Mouse (Mus musculus) gastrocnemius, postnatal 25 days (tissue): Measurements from ENCODE around the gene March10. TPM values are rescaled to one million over a fixed set of nuclear protein-coding genes. Genes with fewer than 3 reads are reported as not detected.
A peak's percentile ranks its signal among the peaks of the same experiment; 100 is the strongest.

ENCODE experiments used
- DNase-seq: peaks from one replicate; pipeline ENCODE4 v3.0.0; 2022
- total RNA-seq, 2 experiments: library from RNA; stranded (reverse); gene quantifications; 1 replicate in 1 of 2; 2 replicates in 1 of 2; pipeline ENCODE4 v1.2.3; 2021

Gene March10
- total RNA-seq, 2 experiments from 2014 or later, result not detected

- peak; percentile 60 for DNase-seq
Observed at GRCm38 (mm10) chr11:105311291-105311975, 145.1 kb downstream of the March10 start.

Other genes starting within 250 kb of the March10 start
- 10 to 100 TPM; 16.5 to 18.6 TPM for gene Mrc2, start 164.1 kb downstream of the March10 start, total RNA-seq
- gene Tanc2, start 133.3 kb upstream of the March10 start, total RNA-seq, result 10 to 100 TPM; 10.6 to 11.4 TPM